Mouse (Mus musculus) skeletal muscle tissue, postnatal 0 days (tissue): ENCODE measurements around the gene Fam234b. TPM values are rescaled to one million over a fixed set of nuclear protein-coding genes. Genes with fewer than 3 reads are reported as not detected.

ENCODE experiments used
- polyA plus RNA-seq: library from polyadenylated mRNA; unstranded; fragments of >200 nt; fragmentation: Nextera tagmentation; extraction: Ambion mirVana; gene quantifications from 2 replicates; pipeline ENCODE4 v1.2.1, GENCODE M21; 2015

The Fam234b gene
- polyA plus RNA-seq, result 5.4 TPM in 2 replicates

DNA sequence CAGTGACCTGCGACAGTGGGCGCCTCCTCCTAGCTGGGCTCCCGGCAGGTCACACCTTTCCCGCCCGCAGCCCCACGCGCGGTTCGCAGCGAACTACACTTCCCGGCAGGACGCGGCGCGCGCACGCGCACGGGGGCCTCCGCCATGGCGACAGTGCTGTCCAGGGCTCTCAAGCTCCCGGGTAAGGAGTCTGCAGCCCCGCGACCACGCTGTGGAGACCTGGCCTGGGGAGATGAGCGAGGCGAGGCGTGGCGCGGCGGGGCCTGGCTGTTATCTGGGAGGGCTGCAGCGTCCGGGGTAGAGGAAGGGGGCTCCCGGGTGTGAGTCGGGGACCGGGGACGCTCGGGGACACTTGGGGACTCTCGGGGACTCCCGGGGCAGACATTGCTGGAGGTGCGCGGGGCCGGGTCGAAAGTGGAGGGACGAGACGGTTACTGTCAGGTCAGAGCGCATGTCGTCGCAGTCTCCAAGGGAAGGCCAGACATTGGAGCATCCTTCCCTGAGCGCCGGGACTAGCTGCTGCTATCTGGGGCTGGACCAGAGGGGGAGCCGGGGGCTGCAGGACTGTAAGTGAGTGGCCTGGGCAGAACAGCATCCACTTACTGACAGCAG lies at the start of gene Fam234b, which contains the start of gene Hebp1:
Gene Fam234b (plus strand): TSS at position 57 of the 612 bp plus-strand sequence.
Gene Hebp1 (minus strand): TSS at position 102 of the 612 bp plus-strand sequence.

DNA sequence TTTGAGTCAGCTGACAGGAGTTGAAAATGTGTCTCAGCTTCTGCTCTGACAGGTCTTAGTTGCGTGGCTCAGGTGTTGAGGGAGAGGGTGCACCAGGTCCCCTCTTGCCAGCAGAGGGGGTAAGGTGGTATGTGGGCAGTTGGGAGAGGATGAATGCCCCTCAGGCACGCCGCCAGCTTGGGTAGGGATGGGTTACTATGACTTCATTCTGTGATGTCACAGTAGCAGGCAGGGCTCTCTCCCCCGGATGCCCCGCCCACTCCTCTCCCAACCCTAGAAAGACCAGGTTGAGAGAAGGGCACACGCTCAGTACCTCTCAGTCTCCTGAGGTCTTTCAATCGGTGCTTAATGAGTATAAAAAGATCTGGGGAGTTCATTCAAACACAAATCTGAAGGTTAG lies 56.4 kb downstream of the Fam234b start, which contains the start of gene Gsg1:
Gene Gsg1 (minus strand): TSS at position 199 of the 400 bp plus-strand sequence.

Other genes with a start within 250 kb of the Fam234b start
- gene Apold1, start 216.3 kb upstream of the Fam234b start, polyA plus RNA-seq, result 2.7 and 3.5 TPM in 2 replicates
- gene Ddx47, start 186.4 kb upstream of the Fam234b start, polyA plus RNA-seq, result 48.2 and 50.9 TPM in 2 replicates
- 0.73 and 1.1 TPM in 2 replicates for gene Gprc5a, start 132.3 kb upstream of the Fam234b start, polyA plus RNA-seq
- gene Gprc5d, start 79.7 kb upstream of the Fam234b start, polyA plus RNA-seq, result not detected in 2 replicates
- 10.6 and 23.7 TPM in 2 replicates for gene Hebp1, start within 50 bp of the Fam234b start, polyA plus RNA-seq
- 1.2 and 1.5 TPM in 2 replicates for gene Gsg1, start 56.4 kb downstream of the Fam234b start, polyA plus RNA-seq
- 0.13 TPM in 1 of 2 replicates, not detected in the other for gene Pbp2, start 112.4 kb downstream of the Fam234b start, polyA plus RNA-seq
- gene Emp1, start 164.6 kb downstream of the Fam234b start, polyA plus RNA-seq, result 39.4 and 57.8 TPM in 2 replicates